Mouse (Mus musculus) erythroblast, embryonic 14.5 days (primary cell): Measurements from ENCODE around the gene Ap5b1.

ENCODE experiments used
- GATA1 ChIP-seq: IDR thresholded peaks from 2 replicates; pipeline ENCODE4 v1.6.1; 2012; ENCODE audit warnings: low read length, inconsistent platforms, mixed read lengths
- TAL1 ChIP-seq: IDR thresholded peaks from 3 replicates; pipeline ENCODE4 v1.6.1; 2012; ENCODE audit warnings: low read length, inconsistent platforms, mixed read lengths

GRCm38 (mm10) chr19:5553802-5554201, 14.0 kb upstream of the Ap5b1 start:
- TF ChIP-seq TAL1 (no peak), GATA1 (no peak)
